Mouse (Mus musculus): ENCODE results near the gene Phactr2.

Gene Phactr2

GRCm38 (mm10) chr10:13328602-13329001, 145.6 kb downstream of the Phactr2 start:
- 79% methylated on average over 3 of the region's 3 CpGs for WGBS

GRCm38 (mm10) chr10:13326149-13326873, 147.9 kb downstream of the Phactr2 start:
- 90% methylated on average over 14 of the region's 14 CpGs for WGBS

GRCm38 (mm10) chr10:13323806-13324411, 150.3 kb downstream of the Phactr2 start:
- under 1% methylated on average over 62 of the region's 62 CpGs for WGBS

- WGBS: 20% methylated on average over 12 of the region's 12 CpGs
Measured at GRCm38 (mm10) chr10:13323139-13323805, 150.9 kb downstream of the Phactr2 start.

- 89% methylated on average over 5 of the region's 5 CpGs for WGBS
Measured at GRCm38 (mm10) chr10:13314999-13315398, 159.2 kb downstream of the Phactr2 start.

GRCm38 (mm10) chr10:13312576-13312975, 161.6 kb downstream of the Phactr2 start:
- 84% methylated on average over 6 of the region's 6 CpGs for WGBS

- WGBS: 65% methylated on average over 6 of the region's 6 CpGs
Measured at GRCm38 (mm10) chr10:13311612-13312011, 162.6 kb downstream of the Phactr2 start.

GRCm38 (mm10) chr10:13310075-13310474, 164.1 kb downstream of the Phactr2 start:
- WGBS: 84% methylated on average over 3 of the region's 3 CpGs

GRCm38 (mm10) chr10:13304641-13305241, 169.5 kb downstream of the Phactr2 start:
- 47% methylated on average over 10 of the region's 10 CpGs for WGBS

- 74% methylated on average over 13 of the region's 13 CpGs for WGBS
Measured at GRCm38 (mm10) chr10:13303271-13304265, 170.6 kb downstream of the Phactr2 start.

- 84% methylated on average over 6 of the region's 6 CpGs for WGBS
Measured at GRCm38 (mm10) chr10:13300601-13301000, 173.6 kb downstream of the Phactr2 start.

- WGBS: 65% methylated on average over 6 of the region's 6 CpGs
Measured at GRCm38 (mm10) chr10:13300196-13300595, 174.0 kb downstream of the Phactr2 start.

GRCm38 (mm10) chr10:13294886-13295285, 179.3 kb downstream of the Phactr2 start:
- WGBS: 88% methylated on average over 2 of the region's 2 CpGs

- 56% methylated on average over 2 of the region's 2 CpGs for WGBS
Measured at GRCm38 (mm10) chr10:13292026-13292425, 182.2 kb downstream of the Phactr2 start.

- WGBS: 71% methylated on average over 8 of the region's 8 CpGs
Measured at GRCm38 (mm10) chr10:13289252-13289961, 184.8 kb downstream of the Phactr2 start.

GRCm38 (mm10) chr10:13288296-13288695, 185.9 kb downstream of the Phactr2 start:
- 91% methylated on average over 5 of the region's 5 CpGs for WGBS

GRCm38 (mm10) chr10:13283441-13283840, 190.8 kb downstream of the Phactr2 start:
- 51% methylated on average over 4 of the region's 4 CpGs for WGBS

GRCm38 (mm10) chr10:13280298-13280853, 193.8 kb downstream of the Phactr2 start:
- WGBS: 81% methylated on average over 6 of the region's 6 CpGs

GRCm38 (mm10) chr10:13276298-13276697, 197.9 kb downstream of the Phactr2 start:
- 91% methylated on average over 5 of the region's 5 CpGs for WGBS

- WGBS: 72% methylated on average over 6 of the region's 6 CpGs
Measured at GRCm38 (mm10) chr10:13275152-13275551, 199.1 kb downstream of the Phactr2 start.
